Mouse (Mus musculus): ENCODE data around the gene Proca1.

Proca1 gene

GRCm38 (mm10) chr11:78166161-78166560 is 27.0 kb upstream of the Proca1 start:
- peak; percentile 36 for DNase-seq (ENCODE audit: low spot score)

- no peak for DNase-seq (ENCODE audit: low spot score)
Measured at GRCm38 (mm10) chr11:78166640-78167039, 26.6 kb upstream of the Proca1 start.

DNA sequence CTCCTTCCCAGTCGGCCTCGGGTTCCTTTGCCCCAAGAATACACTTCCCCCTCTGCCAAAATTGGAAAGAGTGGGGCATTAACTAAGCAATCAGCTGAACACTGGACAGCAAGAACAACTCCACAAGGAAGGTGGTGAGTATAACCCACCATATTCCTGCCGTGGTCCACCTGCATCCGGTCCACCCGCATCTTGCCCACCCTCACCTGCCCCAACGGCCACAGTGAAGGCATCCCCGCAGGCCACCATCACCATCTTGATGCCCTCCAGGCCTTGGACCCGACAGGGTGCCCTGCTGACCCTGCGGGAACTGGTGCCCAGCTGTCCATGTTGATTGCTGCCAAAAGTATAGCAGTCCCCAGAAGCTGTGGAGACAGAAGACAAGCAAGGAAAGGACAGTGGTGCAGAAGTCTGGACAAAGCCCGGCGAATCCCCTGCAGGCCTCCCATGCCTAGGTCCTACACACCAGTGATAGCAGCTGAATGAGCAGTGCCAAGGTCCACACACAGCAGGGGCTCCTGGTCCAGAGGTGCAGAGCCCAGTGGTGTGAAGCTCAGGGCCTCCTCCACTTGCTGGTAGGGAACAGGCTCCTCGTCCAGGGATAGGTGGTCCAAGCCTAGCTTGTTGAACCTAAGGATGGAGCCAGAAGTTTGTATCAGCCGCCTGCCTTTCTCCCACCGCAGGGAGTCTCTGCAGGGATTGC is 25.8 kb upstream of the Proca1 start:
- DNase-seq (ENCODE audit: low spot score), result no peak

DNA sequence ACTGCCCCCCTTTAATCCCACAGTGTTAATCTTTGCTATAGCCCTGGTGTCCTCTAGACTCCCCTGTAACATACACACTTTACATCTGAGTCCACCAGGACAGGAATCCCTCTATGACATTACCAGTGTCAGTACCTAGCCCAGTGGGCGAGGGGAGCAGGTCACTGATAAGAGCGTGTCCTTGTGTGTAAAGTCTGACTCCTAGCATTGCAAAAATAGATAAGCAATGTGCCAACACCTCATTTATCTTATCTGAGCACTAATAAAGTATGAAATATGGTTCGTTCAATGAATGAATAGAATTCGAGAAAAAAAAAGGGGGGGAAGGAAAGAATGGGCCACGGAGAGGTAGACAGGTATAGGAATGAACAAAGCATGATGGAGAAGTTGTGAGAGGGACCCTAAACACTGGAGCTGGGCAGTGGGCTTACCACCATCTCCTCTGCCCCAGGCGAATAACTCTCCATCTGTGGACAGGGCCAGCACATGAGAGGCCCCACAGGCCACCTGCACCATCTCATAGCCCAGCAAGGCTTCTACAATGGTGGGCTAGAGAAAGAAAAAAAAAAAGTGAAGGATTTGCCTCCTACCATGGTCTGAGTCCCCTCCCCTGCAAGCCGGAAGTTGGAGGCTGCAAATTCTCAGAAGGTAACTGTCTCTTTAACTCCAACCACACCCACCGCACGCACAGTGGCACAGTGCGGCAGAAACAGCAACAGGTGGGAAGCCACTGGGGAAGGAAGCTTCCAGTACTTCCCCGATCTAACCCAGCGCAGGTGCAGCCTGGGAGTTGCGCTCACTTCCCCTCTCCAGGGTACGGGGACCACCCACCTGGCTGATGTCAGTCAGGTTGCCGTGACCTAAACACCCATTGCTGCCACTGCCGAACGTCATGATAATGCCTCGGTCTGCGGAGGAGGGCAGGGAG is 24.4 kb upstream of the Proca1 start:
- no peak for DNase-seq (ENCODE audit: low spot score)

GRCm38 (mm10) chr11:78170306-78170705 is 22.9 kb upstream of the Proca1 start:
- DNase-seq (ENCODE audit: low spot score), result no peak

- DNase-seq (ENCODE audit: low spot score), result no peak
Measured at GRCm38 (mm10) chr11:78171328-78171727, 21.9 kb upstream of the Proca1 start.

- no peak for DNase-seq (ENCODE audit: low spot score)
Measured at GRCm38 (mm10) chr11:78172034-78172747, 21.0 kb upstream of the Proca1 start.

DNA sequence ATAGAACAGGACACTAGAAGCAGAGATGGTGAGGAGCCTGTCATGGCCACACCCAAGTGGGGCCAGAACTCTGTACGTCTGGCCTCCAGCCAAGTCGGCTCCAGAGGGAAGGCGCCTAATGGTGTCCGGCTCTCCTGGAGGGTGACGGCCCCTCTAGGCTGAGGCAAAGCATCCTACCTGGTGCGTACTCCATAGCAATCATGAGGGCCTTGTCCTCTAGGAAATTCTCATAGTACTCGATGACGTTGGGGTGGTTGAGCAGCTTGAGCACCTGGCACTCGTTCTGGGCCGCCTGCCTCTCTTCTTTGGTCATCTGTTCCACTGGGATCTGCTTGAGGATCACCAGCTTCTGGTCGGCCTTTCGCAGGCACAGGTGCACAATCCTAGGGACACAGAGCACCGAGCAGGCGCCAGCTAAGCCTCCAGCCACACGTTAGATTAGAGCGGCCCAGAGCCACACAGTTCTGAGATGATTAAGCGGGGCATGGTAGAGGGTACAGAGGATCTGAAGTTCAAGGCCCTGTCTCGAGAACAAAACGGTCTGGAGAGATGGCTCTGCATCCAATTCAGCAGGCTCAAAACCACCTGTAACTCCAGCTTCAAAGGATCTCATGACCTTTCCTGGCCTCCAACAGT is 20.3 kb upstream of the Proca1 start:
- no peak for DNase-seq (ENCODE audit: low spot score)

DNA sequence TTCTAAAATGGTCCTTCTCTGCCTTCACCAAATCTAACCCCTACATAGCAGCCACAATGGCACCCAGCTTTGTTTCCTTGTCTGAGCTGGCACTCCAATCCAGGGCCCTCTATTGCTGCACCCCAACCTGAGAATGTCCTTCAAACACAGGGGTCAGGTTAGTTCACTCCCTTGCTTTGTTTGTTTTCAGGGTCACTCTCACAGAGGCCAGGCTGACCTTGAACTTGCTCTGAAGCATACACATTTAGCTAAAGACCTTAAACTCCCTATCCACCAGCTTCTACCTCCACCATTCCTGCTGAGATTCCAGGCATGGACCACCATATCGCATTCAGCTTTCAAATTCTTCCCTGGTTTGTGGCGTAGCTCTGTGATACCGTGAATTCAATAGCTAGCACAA is 18.7 kb upstream of the Proca1 start:
- DNase-seq (ENCODE audit: low spot score), result no peak

- no peak for DNase-seq (ENCODE audit: low spot score)
Measured at GRCm38 (mm10) chr11:78175771-78176401, 17.3 kb upstream of the Proca1 start.

DNA sequence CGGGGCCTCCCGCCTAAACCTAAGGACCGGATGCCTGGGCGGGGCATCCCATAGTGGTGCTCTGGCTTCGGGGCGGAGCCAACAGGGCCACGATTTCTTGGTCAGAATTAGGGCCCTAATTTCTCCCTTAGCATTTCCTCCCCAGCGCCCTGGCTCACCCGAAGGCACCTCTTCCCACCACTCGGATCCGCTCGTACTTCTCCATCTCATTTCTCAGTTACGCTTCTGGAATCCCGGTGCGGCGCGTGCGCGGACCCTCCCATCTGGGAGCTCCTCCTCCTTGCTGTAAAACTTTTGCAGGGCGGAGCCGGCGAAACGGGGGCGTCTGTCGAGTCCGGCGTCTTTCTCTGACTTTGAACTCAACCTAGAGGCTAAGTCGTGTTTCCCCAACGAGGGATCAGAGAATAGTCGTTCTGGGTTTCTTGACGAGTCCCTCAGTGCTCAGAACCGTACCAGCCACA is 16.8 kb upstream of the Proca1 start, which contains the start of the genes Nek8 and Tlcd1:
TSS of gene Nek8 (minus strand) at position 274 of the 461 bp plus-strand sequence.
TSS of gene Tlcd1 (plus strand) at position 310 of the 461 bp plus-strand sequence.
- peak; percentile 95 for DNase-seq (ENCODE audit: low spot score)

DNA sequence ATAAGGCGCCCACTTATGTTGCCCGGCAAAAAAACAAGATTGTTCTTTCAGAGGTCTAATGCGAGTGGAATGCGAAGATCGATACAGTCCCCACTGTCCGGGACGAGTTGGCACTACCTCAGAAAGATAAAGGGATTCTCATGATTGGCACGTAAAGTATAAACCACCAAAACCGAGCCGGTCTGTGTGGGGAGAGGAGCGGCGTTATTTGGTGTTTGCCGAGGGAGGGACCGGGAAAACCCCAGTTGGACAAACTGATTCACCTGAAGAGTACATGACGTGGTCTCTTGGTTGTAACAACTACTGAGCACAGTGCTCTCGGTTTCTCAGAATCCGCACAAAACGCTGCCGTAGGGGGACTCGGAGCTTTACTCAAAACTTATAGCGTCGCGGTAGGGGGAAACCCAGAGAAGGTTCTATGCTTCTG is 16.3 kb upstream of the Proca1 start:
- no peak for DNase-seq (ENCODE audit: low spot score)

DNA sequence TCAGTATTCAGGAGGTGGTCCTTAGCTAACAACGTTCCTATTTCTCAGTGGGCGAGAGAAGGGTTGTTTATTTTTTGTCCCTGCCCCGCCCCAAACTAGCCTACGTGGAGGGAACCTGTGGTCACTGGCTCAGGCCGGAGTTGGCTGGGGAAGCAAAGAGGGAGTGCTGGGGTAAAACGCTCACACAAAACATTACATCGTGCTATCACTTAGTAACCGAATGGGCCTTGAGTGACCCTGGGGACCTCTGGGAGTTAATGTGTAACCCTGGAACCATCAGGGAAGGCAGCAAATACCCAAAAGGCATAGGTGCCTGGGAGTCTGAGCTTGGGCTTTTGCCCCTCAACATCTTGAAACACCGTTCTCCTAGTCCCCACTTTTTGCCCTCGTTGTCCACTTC is 15.8 kb upstream of the Proca1 start:
- DNase-seq (ENCODE audit: low spot score), result peak; percentile 59

DNA sequence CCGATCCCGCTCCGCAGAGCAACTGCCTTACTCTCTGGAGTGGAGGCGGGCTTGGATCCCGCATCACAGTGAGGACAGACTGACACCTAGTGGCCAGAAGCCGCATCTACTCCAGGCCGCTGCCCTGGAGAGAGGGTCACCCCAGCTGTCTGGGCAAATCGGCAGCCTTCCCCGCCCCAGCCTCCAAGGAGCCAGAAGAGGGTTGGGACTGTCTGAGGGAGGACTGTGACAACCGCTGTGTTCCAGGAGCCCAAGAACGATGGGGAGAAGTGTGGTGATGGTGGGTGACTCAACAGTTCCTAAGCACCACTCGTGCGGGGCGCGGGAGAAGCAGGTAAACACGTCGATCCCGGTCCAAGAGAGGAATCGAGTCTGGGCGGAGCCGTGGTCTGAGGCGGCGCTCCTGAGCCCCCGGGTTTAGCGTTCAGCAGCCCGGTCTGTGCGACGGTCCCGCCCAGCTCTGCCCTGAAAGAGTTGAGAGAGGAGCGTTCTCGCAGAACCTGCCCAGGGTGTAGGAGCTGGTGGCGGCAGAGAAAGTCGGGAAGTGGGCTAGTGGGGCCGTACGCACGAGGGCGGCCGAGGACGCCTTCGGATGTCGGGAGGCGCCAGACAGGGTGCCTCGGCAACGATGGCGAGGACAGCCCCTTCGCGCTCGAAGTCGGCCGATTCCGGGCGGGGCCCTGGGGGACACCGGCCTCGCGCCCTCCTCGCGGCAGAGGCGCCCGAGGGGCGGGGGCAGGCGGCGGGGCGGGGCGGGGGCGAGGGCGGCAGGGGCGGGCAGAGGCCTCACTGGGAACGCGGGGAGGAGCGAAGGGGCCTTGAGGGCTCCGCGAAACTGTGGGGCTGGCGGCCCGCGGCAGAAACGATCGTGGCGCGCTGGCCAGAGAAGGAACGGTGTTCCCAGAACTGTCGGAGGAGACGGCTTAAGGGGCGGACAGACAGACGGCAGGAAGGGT is 15.0 kb upstream of the Proca1 start:
- peak; percentile 98 for DNase-seq (ENCODE audit: low spot score)

GRCm38 (mm10) chr11:78178859-78179437 is 14.2 kb upstream of the Proca1 start:
- peak; percentile 72 for DNase-seq (ENCODE audit: low spot score)

GRCm38 (mm10) chr11:78179438-78179999 is 13.7 kb upstream of the Proca1 start:
- DNase-seq (ENCODE audit: low spot score), result peak; percentile 43

DNA sequence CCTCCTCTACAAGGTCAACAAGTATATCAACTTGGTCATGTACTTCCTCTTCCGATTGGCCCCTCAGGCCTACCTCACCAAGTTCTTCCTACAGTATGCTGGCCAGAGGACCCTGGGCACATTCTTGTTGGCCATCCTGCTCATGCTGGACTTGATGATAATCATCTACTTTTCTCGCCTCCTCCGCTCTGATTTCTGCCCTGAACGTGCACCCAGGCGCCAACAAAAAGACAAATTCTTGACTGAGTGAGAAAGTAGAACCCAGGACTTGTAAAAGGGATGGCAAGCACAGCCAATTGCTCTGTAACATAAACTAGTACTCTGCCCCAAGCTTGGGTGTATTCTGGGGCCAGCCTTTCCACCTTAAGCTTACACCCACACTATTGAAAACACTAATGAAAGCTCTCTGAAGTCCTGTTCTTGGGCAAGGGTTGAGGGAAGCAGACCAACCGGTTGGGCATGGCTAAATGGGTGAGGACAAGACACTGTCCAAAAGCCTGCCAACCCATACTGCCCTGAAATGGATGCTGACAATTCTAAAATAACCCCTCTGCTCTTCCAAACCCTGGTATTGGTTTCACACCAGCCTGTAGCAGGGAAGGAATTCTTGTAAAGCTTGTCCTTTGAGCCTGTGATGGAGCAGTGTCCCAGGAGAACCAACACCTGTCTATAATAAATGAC is 13.0 kb upstream of the Proca1 start:
- DNase-seq (ENCODE audit: low spot score), result no peak

- no peak for DNase-seq (ENCODE audit: low spot score)
Measured at GRCm38 (mm10) chr11:78181830-78182357, 11.3 kb upstream of the Proca1 start.
